Mouse (Mus musculus): ENCODE measurements at regions not wholly inside any gene's neighbourhood (a gene's known extent, or its start where the extent isn't known, plus 50 kb on each side); places are given as distances from the start of the nearest gene placed in this dataset.
A peak's percentile ranks its signal among the peaks of the same experiment; 100 is the strongest.
"Not testable (repeated sequence)": the region's sequence is repeated elsewhere in the genome, so short reads cannot be mapped to it uniquely, and the experiment has no call there.

GRCm38 (mm10) chr14:76742297-76742696, 185.6 kb upstream of the Serp2 start:
- no peak for TF ChIP-seq CTCF (IDR thresholded peaks at IDR 0.05)
- no peak overlapping the region for H3K4me3 ChIP-seq
- no peak overlapping the region for H3K27ac ChIP-seq
- intact Hi-C loops (cut with DNase I) = loop anchor here (5.0 kb wide), 1 partner anchor 70 kb away; no protein-coding TSS in a partner anchor
- DNase-seq = no peak

GRCm38 (mm10) chr14:76739836-76740597, 183.3 kb upstream of the Serp2 start:
- TF ChIP-seq CTCF (IDR thresholded peaks at IDR 0.05) = peak; percentile 56
- Histone ChIP-seq H3K27ac (peak overlapping the region; percentile 16; the same call in 1 of the 2 replicates), H3K4me3 (no peak overlapping the region)
- DNase-seq = peak; percentile 48
- intact Hi-C loops (cut with DNase I) = loop anchor here (5.0 kb wide), 1 partner anchor 68 kb away; no protein-coding TSS in a partner anchor

GRCm38 (mm10) chr14:76735997-76736396, 179.3 kb upstream of the Serp2 start:
- no peak for TF ChIP-seq CTCF (IDR thresholded peaks at IDR 0.05)
- H3K4me3 ChIP-seq = no peak overlapping the region
- DNase-seq = no peak
- H3K27ac ChIP-seq = no peak overlapping the region
- intact Hi-C loops (cut with DNase I) = no loop called here

- no peak for DNase-seq
- Histone ChIP-seq H3K4me3 (no peak overlapping the region), H3K27ac (no peak overlapping the region)
- no peak for TF ChIP-seq CTCF (IDR thresholded peaks at IDR 0.05)
- intact Hi-C loops (cut with DNase I) = no loop called here
These were observed 178.4 kb upstream of the Serp2 start for GRCm38 (mm10) chr14:76735107-76735506.

GRCm38 (mm10) chr14:76733258-76733823, 176.7 kb upstream of the Serp2 start:
- no peak for DNase-seq
- no peak overlapping the region for H3K27ac ChIP-seq
- H3K4me3 ChIP-seq = no peak overlapping the region
- TF ChIP-seq CTCF (IDR thresholded peaks at IDR 0.05) = no peak
- intact Hi-C loops (cut with DNase I) = no loop called here

- peak; percentile 80 for DNase-seq
- intact Hi-C loops (cut with DNase I) = no loop called here
- no peak for TF ChIP-seq CTCF (IDR thresholded peaks at IDR 0.05)
- H3K4me3 ChIP-seq = no peak overlapping the region
- H3K27ac ChIP-seq = no peak overlapping the region
These were observed 174.7 kb upstream of the Serp2 start for GRCm38 (mm10) chr14:76731096-76731986.

- no peak for TF ChIP-seq CTCF (IDR thresholded peaks at IDR 0.05)
- intact Hi-C loops (cut with DNase I) = no loop called here
These were observed 169.2 kb upstream of the Serp2 start for GRCm38 (mm10) chr14:76725844-76726243.

GRCm38 (mm10) chr14:76725231-76725630, 168.5 kb upstream of the Serp2 start:
- H3K4me3 ChIP-seq; intact Hi-C loops (cut with DNase I): not testable (repeated sequence)
- peak overlapping the region; percentile 66 for H3K27ac ChIP-seq
- DNase-seq = peak; percentile 71

More at GRCm38 (mm10) chr14:76725844-76726243, 169.2 kb upstream of the Serp2 start:
- no peak overlapping the region for H3K4me3 ChIP-seq
- no peak for DNase-seq
- H3K27ac ChIP-seq = peak overlapping the region; percentile 66

GRCm38 (mm10) chr14:76724826-76725225, 168.1 kb upstream of the Serp2 start:
- DNase-seq = no peak
- TF ChIP-seq CTCF (IDR thresholded peaks at IDR 0.05) = no peak
- peak overlapping the region; percentile 66 for H3K27ac ChIP-seq
- no peak overlapping the region for H3K4me3 ChIP-seq
- intact Hi-C loops (cut with DNase I) = no loop called here

GRCm38 (mm10) chr14:76724395-76724794, 167.7 kb upstream of the Serp2 start:
- intact Hi-C loops (cut with DNase I) = no loop called here
- no peak for TF ChIP-seq CTCF (IDR thresholded peaks at IDR 0.05)
- Histone ChIP-seq H3K27ac (peak overlapping the region; percentile 66), H3K4me3 (no peak overlapping the region)
- DNase-seq = no peak

GRCm38 (mm10) chr14:76723551-76723950, 166.9 kb upstream of the Serp2 start:
- no peak for DNase-seq
- H3K27ac ChIP-seq = no peak overlapping the region
- no peak overlapping the region for H3K4me3 ChIP-seq
- intact Hi-C loops (cut with DNase I) = no loop called here
- TF ChIP-seq CTCF (IDR thresholded peaks at IDR 0.05) = no peak

GRCm38 (mm10) chr14:76722297-76722696, 165.6 kb upstream of the Serp2 start:
- no peak for DNase-seq
- Histone ChIP-seq H3K27ac (no peak overlapping the region), H3K4me3 (no peak overlapping the region)
- TF ChIP-seq CTCF (IDR thresholded peaks at IDR 0.05) = no peak
- intact Hi-C loops (cut with DNase I) = no loop called here

GRCm38 (mm10) chr14:76721751-76722150, 165.1 kb upstream of the Serp2 start:
- TF ChIP-seq CTCF (IDR thresholded peaks at IDR 0.05) = no peak
- intact Hi-C loops (cut with DNase I) = no loop called here
- DNase-seq = no peak
- Histone ChIP-seq H3K27ac (no peak overlapping the region), H3K4me3 (no peak overlapping the region)
